Mouse (Mus musculus) hindbrain, postnatal 0 days (tissue): ENCODE results near the gene St6galnac6. TPM values are rescaled to one million over a fixed set of nuclear protein-coding genes. Genes with fewer than 3 reads are reported as not detected.
A peak's percentile ranks its signal among the peaks of the same experiment; 100 is the strongest.

ENCODE experiments used
- ATAC-seq: fragments of 200-750 bp; cut with Nextera tagmentation; 2 replicates; pipeline ENCODE4 v1.8.0; 2017; ENCODE audit warnings: mild to moderate bottlenecking, moderate TSS enrichment, moderate library complexity
- DNase-seq: peaks from one replicate; pipeline ENCODE4 v3.0.0-alpha.2; 2015; ENCODE audit warnings: low spot score
- H3K27ac ChIP-seq: fragments of 300-500 bp; sonication (generic); 2 replicates; pipeline ENCODE4 v1.5.1; 2014; ENCODE audit warnings: mild to moderate bottlenecking
- H3K27me3 ChIP-seq: fragments of 300-500 bp; sonication (generic); 2 replicates; pipeline ENCODE4 v1.6.1; 2014; ENCODE audit warnings: low read length, mixed read lengths; ENCODE audit not compliant: insufficient read depth
- H3K36me3 ChIP-seq: fragments of 300-500 bp; sonication (generic); 2 replicates; pipeline ENCODE4 v1.6.1; 2014; ENCODE audit warnings: low read length, mixed read lengths; ENCODE audit not compliant: insufficient read depth
- H3K4me1 ChIP-seq: fragments of 300-500 bp; sonication (generic); 2 replicates; pipeline ENCODE4 v1.6.1; 2014; ENCODE audit warnings: antibody characterized with exemption, low read length, mixed read lengths; ENCODE audit not compliant: insufficient read depth
- H3K4me2 ChIP-seq: fragments of 300-500 bp; sonication (generic); 2 replicates; pipeline ENCODE4 v1.6.1; 2014; ENCODE audit warnings: low read depth, mild to moderate bottlenecking, low read length, moderate library complexity, mixed read lengths
- H3K4me3 ChIP-seq: fragments of 300-500 bp; sonication (generic); 2 replicates; pipeline ENCODE4 v1.5.1; 2014; ENCODE audit warnings: low read length
- H3K9ac ChIP-seq: fragments of 300-500 bp; sonication (generic); replicated peaks from 2 replicates; pipeline ENCODE4 v1.6.1; 2014; ENCODE audit warnings: mild to moderate bottlenecking, low read length, moderate library complexity, mixed read lengths
- H3K9me3 ChIP-seq: fragments of 300-500 bp; sonication (generic); 2 replicates; pipeline ENCODE4 v1.6.1; 2016; ENCODE audit warnings: low read length, mixed read lengths
- CTCF ChIP-seq: IDR thresholded peaks from 2 replicates; pipeline ENCODE4 v1.5.1; 2016; ENCODE audit warnings: antibody characterized with exemption, control low read depth, low read depth
- WGBS: fragments of 180-500 bp; shearing (Covaris S2); extraction: QIAGEN DNeasy Blood & Tissue Kit; methylation state at CpG from one replicate; pipeline ENCODE4 v1.1.7; 2014; 5-methylcytosine and 5-hydroxymethylcytosine counted together
- polyA plus RNA-seq: library from polyadenylated mRNA; unstranded; fragments of >200 nt; fragmentation: Nextera tagmentation; extraction: Ambion mirVana; gene quantifications from 2 replicates; pipeline ENCODE4 v1.2.1, GENCODE M21; 2015
- total RNA-seq: library from RNA; depleted of rRNA; stranded (reverse); fragments of >200 nt; gene quantifications from 2 replicates; pipeline ENCODE4 v1.2.3, GENCODE M21; 2014

St6galnac6 gene
- total and polyA plus RNA-seq, 2 experiments from 2014 or later = 40.9 to 114 TPM

- 38% methylated on average over 7 of the region's 7 CpGs for WGBS
- Histone ChIP-seq H3K9ac (no peak overlapping the region), H3K9me3 (no peaks in the 10 kb centered on the region), H3K27ac (peak overlapping the region; percentile 41), H3K4me1 (peaks cover 18% of the 10 kb centered on the region), H3K4me3 (no peak overlapping the region), H3K27me3 (no peaks in the 10 kb centered on the region), H3K4me2 (no peak overlapping the region), H3K36me3 (no peaks in the 10 kb centered on the region)
- TF ChIP-seq CTCF = peak; percentile 90
- ATAC-seq (peak; percentile 46), DNase-seq (peak; percentile 86)
Measured at GRCm38 (mm10) chr2:32631737-32632394, 32.4 kb downstream of the St6galnac6 start.

GRCm38 (mm10) chr2:32633660-32634059, 34.2 kb downstream of the St6galnac6 start:
- no peak overlapping the region for H3K9ac ChIP-seq
- peaks cover 10% of the 10 kb centered on the region; the same call in 1 of the 2 replicates for H3K4me1 ChIP-seq
- TF ChIP-seq CTCF = no peak
- H3K27ac ChIP-seq = no peak overlapping the region
- ATAC-seq = no peak
- no peaks in the 10 kb centered on the region for H3K9me3 ChIP-seq
- H3K36me3 ChIP-seq = no peaks in the 10 kb centered on the region
- H3K4me2 ChIP-seq = no peak overlapping the region
- no peaks in the 10 kb centered on the region for H3K27me3 ChIP-seq
- WGBS = 62% methylated on average over 5 of the region's 5 CpGs
- no peak overlapping the region for H3K4me3 ChIP-seq
- DNase-seq = no peak

GRCm38 (mm10) chr2:32634277-32635105, 35.0 kb downstream of the St6galnac6 start:
- Histone ChIP-seq H3K9ac (no peak overlapping the region), H3K9me3 (no peaks in the 10 kb centered on the region), H3K4me3 (no peak overlapping the region), H3K36me3 (no peaks in the 10 kb centered on the region), H3K27ac (no peak overlapping the region), H3K27me3 (no peaks in the 10 kb centered on the region), H3K4me1 (peaks cover 2% of the 10 kb centered on the region; the same call in 1 of the 2 replicates), H3K4me2 (no peak overlapping the region)
- ATAC-seq = no peak
- no peak for DNase-seq
- no peak for TF ChIP-seq CTCF
- 87% methylated on average over 10 of the region's 10 CpGs for WGBS

- ATAC-seq = no peak
- TF ChIP-seq CTCF = no peak
- Histone ChIP-seq H3K4me2 (no peak overlapping the region), H3K4me3 (no peak overlapping the region), H3K27ac (no peak overlapping the region), H3K27me3 (no peaks in the 10 kb centered on the region), H3K4me1 (no peaks in the 10 kb centered on the region), H3K9ac (no peak overlapping the region), H3K9me3 (no peaks in the 10 kb centered on the region), H3K36me3 (no peaks in the 10 kb centered on the region)
- WGBS = 81% methylated on average over 7 of the region's 7 CpGs
- DNase-seq = no peak
Measured at GRCm38 (mm10) chr2:32636617-32637016, 37.1 kb downstream of the St6galnac6 start.

GRCm38 (mm10) chr2:32637778-32638281, 38.3 kb downstream of the St6galnac6 start:
- no peaks in the 10 kb centered on the region for H3K4me1 ChIP-seq
- no peak overlapping the region for H3K9ac ChIP-seq
- H3K4me2 ChIP-seq = no peak overlapping the region
- ATAC-seq (0 out of 2 replicates have a peak, but pooled peaks have one; percentile 46), DNase-seq (no peak)
- 41% methylated on average over 11 of the region's 11 CpGs for WGBS
- H3K4me3 ChIP-seq = no peak overlapping the region
- TF ChIP-seq CTCF = no peak
- H3K36me3 ChIP-seq = no peaks in the 10 kb centered on the region
- H3K27me3 ChIP-seq = no peaks in the 10 kb centered on the region
- H3K9me3 ChIP-seq = no peaks in the 10 kb centered on the region
- no peak overlapping the region; the same call in 1 of the 2 replicates for H3K27ac ChIP-seq

DNA sequence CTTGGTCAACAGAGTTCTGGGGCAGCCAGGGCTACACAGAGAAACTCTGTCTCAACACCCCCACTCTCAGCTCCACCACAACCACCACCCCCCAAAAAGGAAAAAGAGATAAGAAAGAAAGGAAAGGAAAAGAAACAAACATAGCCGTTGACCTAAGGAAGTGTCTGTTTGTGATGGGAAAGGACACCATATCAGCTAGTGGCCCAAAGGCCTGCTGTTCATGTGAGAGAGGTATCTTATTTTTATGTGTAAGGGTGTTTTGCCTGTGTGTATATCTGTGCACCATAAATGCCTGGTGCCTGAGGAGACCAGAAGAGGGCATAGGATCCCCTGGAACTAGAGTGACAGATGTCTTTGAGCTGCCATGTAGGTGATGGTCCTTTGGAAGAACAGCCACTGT, 40.1 kb downstream of the St6galnac6 start:
- H3K27me3 ChIP-seq = no peaks in the 10 kb centered on the region
- 100% methylated on average over 1 of the region's 1 CpGs for WGBS
- DNase-seq = no peak
- no peak for ATAC-seq
- H3K4me3 ChIP-seq = no peak overlapping the region
- H3K4me2 ChIP-seq = no peak overlapping the region
- no peaks in the 10 kb centered on the region for H3K4me1 ChIP-seq
- H3K36me3 ChIP-seq = no peaks in the 10 kb centered on the region
- H3K9ac ChIP-seq = no peak overlapping the region
- H3K27ac ChIP-seq = no peak overlapping the region
- no peak for TF ChIP-seq CTCF
- no peaks in the 10 kb centered on the region for H3K9me3 ChIP-seq
